Mouse (Mus musculus) megakaryocyte, embryonic 14.5 days (primary cell): ENCODE data around the gene F7. TPM values are rescaled to one million over a fixed set of nuclear protein-coding genes. Genes with fewer than 3 reads are reported as not detected.
A peak's percentile ranks its signal among the peaks of the same experiment; 100 is the strongest.

Experiments
- H3K27me3 ChIP-seq: replicated peaks from 2 replicates; pipeline ENCODE3; 2012; ENCODE audit warnings: inconsistent platforms
- H3K36me3 ChIP-seq: replicated peaks from 2 replicates; pipeline ENCODE3; 2012; ENCODE audit warnings: low read length, inconsistent platforms, mixed read lengths
- H3K4me1 ChIP-seq: 2 replicates; pipeline ENCODE4 v1.6.1; 2012; ENCODE audit warnings: inconsistent platforms
- H3K4me3 ChIP-seq: replicated peaks from 2 replicates; pipeline ENCODE3; 2012; ENCODE audit warnings: moderate library complexity, mild to moderate bottlenecking, inconsistent platforms
- H3K9me3 ChIP-seq: 2 replicates; pipeline ENCODE4 v1.6.1; 2012; ENCODE audit warnings: inconsistent platforms
- FLI1 ChIP-seq: IDR thresholded peaks from 2 replicates; pipeline ENCODE4 v1.6.1; 2012; ENCODE audit warnings: low read length, inconsistent platforms, mixed read lengths
- GATA1 ChIP-seq: IDR thresholded peaks from 3 replicates; pipeline ENCODE4 v1.6.1; 2012; ENCODE audit warnings: mixed read lengths, low read length, inconsistent platforms, borderline replicate concordance
- polyA plus RNA-seq: library from polyadenylated mRNA; stranded (reverse); fragments of >175 nt; gene quantifications from 2 replicates; pipeline ENCODE4 v1.2.3, GENCODE M21; 2012; ENCODE audit warnings: low replicate concordance; ENCODE audit not compliant: insufficient read depth

Gene F7
- 11.8 TPM in 1 of 2 replicates, not detected in the other for polyA plus RNA-seq

GRCm38 (mm10) chr8:13025487-13026224 is at the start of gene F7:
TSS of gene F7 (plus strand) at chr8:13026034.
- H3K27me3 ChIP-seq, result peaks cover 45% of the 10 kb centered on the region
- TF ChIP-seq GATA1 (no peak), FLI1 (no peak)
- H3K4me1 ChIP-seq, result peaks cover 41% of the 10 kb centered on the region
- H3K36me3 ChIP-seq, result peaks cover 6% of the 10 kb centered on the region
- H3K9me3 ChIP-seq, result no peaks in the 10 kb centered on the region
- H3K4me3 ChIP-seq, result no peak within 1 kb of the TSS

- H3K4me3 ChIP-seq, result peak overlapping the region; percentile 62
- no peak for TF ChIP-seq FLI1
- TF ChIP-seq GATA1, result no peak
- H3K27me3 ChIP-seq, result peaks cover 40% of the 10 kb centered on the region
- H3K4me1 ChIP-seq, result peaks cover 78% of the 10 kb centered on the region
- no peaks in the 10 kb centered on the region for H3K9me3 ChIP-seq
- H3K36me3 ChIP-seq, result peaks cover 88% of the 10 kb centered on the region
Measured at GRCm38 (mm10) chr8:12976290-12976689, 49.5 kb upstream of the F7 start.

GRCm38 (mm10) chr8:12976723-12977122 is 49.1 kb upstream of the F7 start:
- Histone ChIP-seq H3K27me3 (peaks cover 40% of the 10 kb centered on the region), H3K4me1 (peaks cover 76% of the 10 kb centered on the region), H3K4me3 (peak overlapping the region; percentile 80), H3K9me3 (no peaks in the 10 kb centered on the region), H3K36me3 (peaks cover 87% of the 10 kb centered on the region)
- no peak for TF ChIP-seq GATA1
- no peak for TF ChIP-seq FLI1

- no peak for TF ChIP-seq FLI1
- no peak for TF ChIP-seq GATA1
- Histone ChIP-seq H3K4me1 (peaks cover 71% of the 10 kb centered on the region), H3K27me3 (peaks cover 40% of the 10 kb centered on the region), H3K36me3 (peaks cover 84% of the 10 kb centered on the region), H3K9me3 (no peaks in the 10 kb centered on the region), H3K4me3 (peak overlapping the region; percentile 80)
Measured at GRCm38 (mm10) chr8:12977325-12977724, 48.5 kb upstream of the F7 start.

- H3K27me3 ChIP-seq, result peaks cover 40% of the 10 kb centered on the region
- peaks cover 68% of the 10 kb centered on the region for H3K4me1 ChIP-seq
- H3K36me3 ChIP-seq, result peaks cover 79% of the 10 kb centered on the region
- H3K4me3 ChIP-seq, result no peak overlapping the region
- TF ChIP-seq GATA1 (no peak), FLI1 (no peak)
- no peaks in the 10 kb centered on the region for H3K9me3 ChIP-seq
Measured at GRCm38 (mm10) chr8:12978308-12978707, 47.5 kb upstream of the F7 start.

GRCm38 (mm10) chr8:12978726-12979125 is 47.1 kb upstream of the F7 start:
- TF ChIP-seq FLI1, result no peak
- no peak for TF ChIP-seq GATA1
- Histone ChIP-seq H3K27me3 (peaks cover 40% of the 10 kb centered on the region), H3K36me3 (peaks cover 78% of the 10 kb centered on the region), H3K4me3 (no peak overlapping the region), H3K9me3 (no peaks in the 10 kb centered on the region), H3K4me1 (peaks cover 69% of the 10 kb centered on the region)

GRCm38 (mm10) chr8:12983681-12984467 is 42.0 kb upstream of the F7 start:
- TF ChIP-seq GATA1 (no peak), FLI1 (no peak)
- no peaks in the 10 kb centered on the region for H3K9me3 ChIP-seq
- H3K4me3 ChIP-seq, result peak overlapping the region; percentile 73
- peaks cover 77% of the 10 kb centered on the region for H3K36me3 ChIP-seq
- peaks cover 34% of the 10 kb centered on the region for H3K4me1 ChIP-seq
- H3K27me3 ChIP-seq, result peaks cover 30% of the 10 kb centered on the region

GRCm38 (mm10) chr8:12984601-12985243 is 41.1 kb upstream of the F7 start:
- Histone ChIP-seq H3K4me1 (peaks cover 29% of the 10 kb centered on the region), H3K27me3 (peaks cover 26% of the 10 kb centered on the region), H3K36me3 (peaks cover 77% of the 10 kb centered on the region), H3K9me3 (no peaks in the 10 kb centered on the region), H3K4me3 (peak overlapping the region; percentile 71)
- TF ChIP-seq GATA1 (no peak), FLI1 (no peak)

- Histone ChIP-seq H3K4me3 (peak overlapping the region; percentile 9), H3K36me3 (peaks cover 75% of the 10 kb centered on the region), H3K27me3 (peaks cover 25% of the 10 kb centered on the region), H3K9me3 (no peaks in the 10 kb centered on the region), H3K4me1 (peaks cover 27% of the 10 kb centered on the region)
- TF ChIP-seq GATA1 (no peak), FLI1 (no peak)
Measured at GRCm38 (mm10) chr8:12985259-12985658, 40.6 kb upstream of the F7 start.
